Mouse (Mus musculus): Measurements from ENCODE around the gene Cpsf4. TPM values are rescaled to one million over a fixed set of nuclear protein-coding genes. Genes with fewer than 3 reads are reported as not detected.
"Not testable (repeated sequence)": the region's sequence is repeated elsewhere in the genome, so short reads cannot be mapped to it uniquely, and the experiment has no call there.

Gene Cpsf4
- total RNA-seq, 4 experiments from 2014 or later, result 24.9 to 30.7 (median 25.6) TPM

DNA sequence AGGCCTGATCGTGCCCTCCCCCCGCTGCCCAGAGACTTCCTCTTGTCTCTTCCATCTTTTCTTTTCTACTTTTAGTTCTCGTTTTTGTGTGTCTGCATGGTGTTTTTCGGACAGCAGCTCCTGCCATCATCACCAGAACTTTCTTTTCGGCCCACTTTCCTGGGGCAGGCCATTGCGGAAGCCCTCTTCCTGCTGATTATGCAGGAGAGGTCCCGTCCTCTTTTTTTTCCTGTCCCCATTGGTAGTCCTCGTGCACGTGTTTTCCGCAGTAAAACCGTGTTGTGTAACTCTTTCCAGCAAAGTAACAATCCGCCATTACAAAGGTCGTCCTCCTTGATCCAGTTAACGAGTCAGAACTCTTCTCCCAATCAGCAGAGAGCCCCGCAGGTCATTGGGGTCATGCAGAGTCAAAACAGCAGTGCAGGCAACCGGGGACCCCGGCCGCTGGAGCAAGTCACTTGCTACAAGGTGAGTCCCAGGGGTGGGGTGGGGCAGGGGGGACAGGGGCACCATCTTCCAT is 11.5 kb downstream of the Cpsf4 start:
- no peak for DNase-seq (ENCODE audit: low spot score in 2 of 2)

- no peak for DNase-seq (ENCODE audit: low spot score in 2 of 2)
These were observed 18.2 kb downstream of the Cpsf4 start for GRCm38 (mm10) chr5:145185244-145185643.

GRCm38 (mm10) chr5:145189416-145189815 is 22.4 kb downstream of the Cpsf4 start:
- DNase-seq (ENCODE audit: low spot score in 2 of 2), result no peak

- DNase-seq (ENCODE audit: low spot score in 2 of 2), result no peak
These were observed 23.4 kb downstream of the Cpsf4 start for GRCm38 (mm10) chr5:145190373-145190772.

DNA sequence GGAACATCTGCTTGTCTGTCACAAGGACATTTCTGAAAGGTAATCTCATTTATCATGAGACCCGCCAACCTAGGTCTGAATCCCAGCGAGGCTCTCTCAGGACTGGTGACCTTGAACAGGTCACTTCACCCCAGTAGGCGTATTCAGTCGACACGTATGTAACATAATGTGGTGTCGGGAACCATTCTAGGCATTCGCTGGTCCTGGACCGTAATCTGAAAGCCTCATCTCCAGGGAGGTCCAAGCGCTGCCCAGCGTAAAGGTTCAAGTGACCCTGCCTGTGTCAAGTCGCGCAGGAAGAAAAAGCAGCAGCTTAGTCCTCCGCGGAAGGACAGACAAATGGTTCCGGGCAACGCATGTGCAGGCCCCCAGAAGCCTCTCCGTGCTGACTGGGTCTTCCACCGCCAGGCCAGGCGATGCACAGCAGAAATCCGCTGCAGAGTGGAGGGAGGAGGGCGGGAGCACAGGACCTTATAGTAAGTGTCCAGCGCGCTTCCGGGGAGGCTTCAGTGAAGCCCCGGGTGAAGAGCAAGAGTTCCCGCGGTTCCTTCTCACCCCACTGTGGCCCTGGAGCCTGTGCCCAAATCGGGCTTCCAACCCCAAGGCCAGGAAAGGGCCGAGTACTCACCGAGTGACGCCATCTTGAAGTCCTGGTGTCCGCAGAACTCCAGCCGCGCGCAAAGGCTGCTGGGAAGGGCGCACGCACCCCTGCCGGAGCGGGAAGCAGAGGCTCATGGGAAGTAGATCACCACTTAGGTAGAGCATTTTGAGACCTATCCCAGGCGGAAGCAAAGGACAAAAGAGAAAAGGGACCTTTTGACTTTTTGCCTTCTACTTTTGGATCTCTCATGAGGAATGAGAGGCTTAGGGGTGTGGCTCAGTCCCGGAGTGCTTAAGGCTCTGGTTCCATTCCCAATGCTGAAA is 24.1 kb downstream of the Cpsf4 start:
- DNase-seq (ENCODE audit: low spot score in 2 of 2), result peak; percentile 85 to 89

- DNase-seq (ENCODE audit: low spot score in 2 of 2), result no peak
These were observed 24.9 kb downstream of the Cpsf4 start, which contains the start of gene Atp5j2 for GRCm38 (mm10) chr5:145191962-145192361. Atp5j2 (minus strand) TSS chr5:145192062.

GRCm38 (mm10) chr5:145200387-145200786 is 33.4 kb downstream of the Cpsf4 start:
- no peak for DNase-seq (ENCODE audit: low spot score in 2 of 2)

DNA sequence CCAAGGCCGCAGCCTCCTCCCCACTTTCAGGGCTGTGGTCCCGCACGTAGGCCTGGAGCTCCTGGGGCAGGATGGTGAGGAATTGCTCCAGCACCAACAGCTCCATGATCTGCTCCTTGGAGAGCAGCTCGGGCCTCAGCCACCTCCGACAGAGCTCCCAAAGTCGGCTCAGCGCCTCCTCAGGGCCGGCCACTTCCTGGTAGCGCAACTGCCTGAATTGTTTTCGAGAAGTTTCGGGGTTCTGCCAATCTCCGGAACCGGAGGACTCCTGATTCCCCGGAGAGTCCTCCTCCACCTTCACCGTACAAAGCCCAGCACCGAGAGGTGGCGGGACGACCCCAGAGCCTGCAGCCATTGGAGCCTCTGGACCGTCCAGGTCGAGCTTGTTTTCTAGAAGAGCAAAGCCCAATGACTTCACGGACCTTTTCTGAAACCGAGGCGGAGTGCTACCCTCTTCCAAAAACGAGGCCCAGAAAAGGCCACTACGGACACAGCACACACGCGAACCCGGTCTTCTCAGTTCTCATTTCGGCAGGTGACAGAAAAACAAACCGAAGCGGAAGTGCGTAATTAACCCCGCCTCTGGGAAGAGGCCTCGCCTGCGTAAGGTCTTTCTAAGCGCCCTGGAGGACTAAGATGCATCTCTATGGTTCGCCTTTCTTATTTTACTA is 34.4 kb downstream of the Cpsf4 start, which contains the start of gene Zkscan14:
Gene Zkscan14 (minus strand): TSS at position 548 of the 671 bp plus-strand sequence.
- DNase-seq (ENCODE audit: low spot score in 2 of 2), result peak; percentile 59 to 71

- DNase-seq (ENCODE audit: low spot score in 2 of 2), result no peak
These were observed 35.4 kb downstream of the Cpsf4 start for GRCm38 (mm10) chr5:145202446-145202845.

DNA sequence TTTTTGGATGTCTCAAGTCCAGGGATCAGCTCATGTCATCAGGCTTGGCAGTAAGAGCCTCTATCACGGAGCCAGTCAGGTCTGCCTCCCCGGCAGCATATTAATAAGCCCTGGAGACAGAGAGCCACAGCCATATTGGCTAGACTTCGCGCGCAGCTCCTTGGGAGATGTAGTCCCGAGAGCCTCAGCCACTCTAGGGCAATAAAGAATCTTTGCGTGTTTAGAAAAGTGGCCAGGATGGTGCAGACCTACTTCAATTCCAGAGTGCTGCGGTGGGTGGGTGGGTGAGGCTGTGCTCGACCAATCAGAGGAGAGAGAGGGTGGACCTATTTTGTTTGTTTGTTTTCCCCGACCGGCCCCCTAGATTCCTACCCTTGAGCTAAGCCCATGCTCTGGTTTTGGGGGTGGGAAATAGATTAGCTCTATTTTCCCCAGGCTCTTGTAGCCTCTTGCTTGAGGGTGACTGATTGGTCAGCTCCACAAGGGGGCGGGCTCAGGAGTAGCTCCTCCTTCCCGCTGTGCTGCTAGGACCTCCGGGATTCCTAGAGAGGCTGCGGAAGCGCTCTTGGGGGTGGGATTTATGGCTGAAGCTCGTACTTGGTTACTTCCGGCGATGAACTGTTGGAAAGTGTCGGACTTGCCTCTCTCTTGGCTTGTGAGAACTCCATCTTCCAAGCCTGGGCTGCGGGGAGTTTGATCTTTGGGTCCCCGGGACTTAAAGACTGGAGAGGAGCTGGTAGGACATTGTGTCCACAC is 37.1 kb downstream of the Cpsf4 start, which contains the start of gene Zkscan5:
Gene Zkscan5 (plus strand): TSS at position 627 of the 756 bp plus-strand sequence.
- DNase-seq (ENCODE audit: low spot score in 2 of 2), result peak; percentile 99

- no peak for DNase-seq (ENCODE audit: low spot score in 2 of 2)
These were observed 38.0 kb downstream of the Cpsf4 start for GRCm38 (mm10) chr5:145205041-145205440.

DNA sequence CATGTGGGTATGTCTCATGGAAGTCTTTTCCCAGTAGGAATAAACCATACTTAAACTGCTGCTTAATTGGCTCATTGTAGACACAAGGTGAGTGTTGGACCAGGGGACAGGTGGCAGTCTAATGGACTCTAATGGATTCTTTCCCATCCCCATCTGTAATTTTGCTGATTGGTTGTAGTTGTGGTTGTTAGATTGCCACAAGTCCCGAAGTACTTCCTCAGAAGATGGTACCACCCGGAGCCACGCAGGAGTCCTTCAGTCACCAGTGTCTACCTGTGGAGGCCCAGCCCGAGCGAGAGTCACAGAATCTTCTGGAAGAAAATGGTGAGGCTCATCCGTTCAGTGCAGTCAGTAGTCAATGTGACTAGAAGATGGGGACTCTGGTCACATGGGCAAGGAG is 40.4 kb downstream of the Cpsf4 start:
- DNase-seq (ENCODE audit: low spot score in 2 of 2), result no peak

DNA sequence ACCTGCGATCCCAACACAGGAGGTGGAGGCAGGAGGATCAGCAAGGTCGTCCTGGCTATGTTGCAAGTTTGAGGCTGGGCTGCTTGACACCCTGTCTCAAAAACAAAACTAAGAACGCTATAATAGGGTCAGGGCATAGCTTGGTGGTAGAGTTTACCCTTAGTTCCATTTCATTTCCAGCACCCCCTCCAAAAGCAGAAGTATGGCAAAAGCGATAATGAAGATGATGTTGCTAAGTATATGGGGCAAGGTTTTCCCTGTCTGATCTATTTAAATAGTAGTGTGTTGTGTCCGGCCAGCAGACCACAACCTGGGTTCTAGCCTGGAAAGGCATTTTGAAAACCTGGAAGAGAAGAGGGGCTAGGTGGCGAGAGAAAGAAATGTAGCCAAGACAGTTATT is 40.9 kb downstream of the Cpsf4 start:
- no peak for DNase-seq (ENCODE audit: low spot score in 2 of 2)

GRCm38 (mm10) chr5:145208391-145208790 is 41.4 kb downstream of the Cpsf4 start:
- not testable (repeated sequence) for DNase-seq (ENCODE audit: low spot score in 2 of 2)

DNA sequence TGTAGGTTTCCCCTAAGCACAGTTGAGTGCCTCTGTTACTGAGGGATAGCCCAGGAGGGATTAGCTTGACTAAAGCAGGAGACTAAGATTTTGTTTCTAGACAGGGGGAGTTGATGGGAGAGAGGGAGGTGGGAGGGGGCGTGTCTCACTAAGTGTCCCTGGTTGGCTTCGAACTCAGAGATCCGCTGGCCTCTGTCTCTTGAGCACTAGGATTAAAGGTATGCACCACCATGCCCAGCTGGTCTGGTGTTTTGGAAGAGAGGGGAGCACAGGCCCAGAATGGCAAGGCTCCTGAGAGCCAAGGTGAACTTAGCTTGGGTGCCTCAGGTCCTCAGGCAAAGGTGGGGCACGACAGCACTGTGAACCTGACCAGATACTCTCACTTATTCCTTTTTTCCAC is 44.3 kb downstream of the Cpsf4 start:
- DNase-seq (ENCODE audit: low spot score in 2 of 2), result no peak

- DNase-seq (ENCODE audit: low spot score in 2 of 2), result no peak
These were observed 45.2 kb downstream of the Cpsf4 start for GRCm38 (mm10) chr5:145212216-145212615.

DNA sequence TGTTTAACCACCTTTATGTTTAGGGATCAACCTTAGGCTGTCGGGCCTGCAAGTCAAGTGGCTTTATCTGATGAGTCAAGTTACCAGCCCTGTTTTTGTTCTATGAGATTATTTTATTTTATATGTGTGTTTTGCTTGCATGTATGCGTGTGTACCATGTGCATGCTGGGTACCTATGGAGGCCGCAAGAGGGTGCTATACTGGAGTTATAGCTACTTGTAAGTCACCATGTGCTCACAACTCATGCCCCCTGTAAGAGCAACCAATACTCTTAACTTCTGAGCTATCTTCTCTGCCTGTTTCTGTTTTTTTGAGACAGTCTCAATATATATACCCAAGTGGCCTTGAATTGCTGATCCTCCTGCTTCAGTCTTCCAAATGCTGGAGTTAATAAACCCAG is 46.5 kb downstream of the Cpsf4 start:
- no peak for DNase-seq (ENCODE audit: low spot score in 2 of 2)

- no peak for DNase-seq (ENCODE audit: low spot score in 2 of 2)
These were observed 47.7 kb downstream of the Cpsf4 start for GRCm38 (mm10) chr5:145214679-145215078.

DNA sequence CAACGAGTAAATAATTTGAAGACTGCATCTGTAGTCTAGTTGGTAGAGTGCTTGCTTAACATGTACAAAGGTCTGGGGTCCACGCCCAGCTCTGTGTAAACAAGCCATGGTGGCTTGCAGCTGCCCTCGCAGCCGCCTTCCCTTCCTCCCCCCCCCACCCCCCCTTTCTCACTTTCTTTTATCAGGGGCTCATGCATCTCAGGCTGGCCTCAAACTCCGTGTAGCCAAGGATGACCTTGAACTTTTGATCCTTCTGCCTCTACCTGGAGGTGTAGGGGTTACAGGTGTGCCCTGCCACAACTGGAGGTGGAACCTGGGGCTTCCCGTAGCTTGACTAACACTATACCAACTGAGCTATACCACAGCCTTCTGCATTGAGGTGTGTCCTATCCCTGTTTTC is 50.7 kb downstream of the Cpsf4 start:
- DNase-seq (ENCODE audit: low spot score in 2 of 2), result no peak

GRCm38 (mm10) chr5:145218206-145218605 is 51.2 kb downstream of the Cpsf4 start:
- no peak for DNase-seq (ENCODE audit: low spot score in 2 of 2)

GRCm38 (mm10) chr5:145218671-145219070 is 51.7 kb downstream of the Cpsf4 start:
- no peak for DNase-seq (ENCODE audit: low spot score in 2 of 2)
